Mouse (Mus musculus): ENCODE measurements around the gene Appl1. TPM values are rescaled to one million over a fixed set of nuclear protein-coding genes. Genes with fewer than 3 reads are reported as not detected.
"Not testable (repeated sequence)": the region's sequence is repeated elsewhere in the genome, so short reads cannot be mapped to it uniquely, and the experiment has no call there.

The Appl1 gene
- polyA plus RNA-seq, 1 experiment from 2014 or later, result 33.1 TPM

DNA sequence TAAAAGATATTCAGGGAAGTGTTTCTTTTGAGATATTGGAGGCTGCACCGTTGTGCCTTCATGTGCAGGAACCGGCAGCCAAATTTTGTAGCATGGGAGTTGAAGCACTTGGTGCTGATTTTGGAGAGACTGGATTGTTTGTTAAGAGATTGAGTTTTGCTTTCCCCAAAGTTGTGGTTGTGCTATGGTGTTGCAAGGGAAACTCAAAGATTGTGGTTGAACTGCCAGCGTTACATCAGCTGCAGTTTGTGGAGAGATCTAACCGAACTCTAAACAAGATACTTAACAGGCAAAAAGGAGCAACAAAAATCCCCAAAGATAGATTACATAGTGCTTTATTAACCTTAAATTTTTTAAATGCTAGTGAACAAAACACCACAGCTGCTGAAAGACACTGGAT is 35.5 kb downstream of the Appl1 start:
- Histone ChIP-seq H3K4me3 (no peak overlapping the region), H3K27me3 (ENCODE audit: low read depth, poor library complexity, severe bottlenecking) (no peaks in the 10 kb centered on the region), H3K4me1 (no peaks in the 10 kb centered on the region), H3K9me3 (replicated peaks) (no peaks in the 10 kb centered on the region), H3K27ac (no peak overlapping the region), H3K36me3 (peaks cover 35% of the 10 kb centered on the region)
- 95% methylated on average over 4 of the region's 4 CpGs for whole genome bisulfite sequencing
- DNase-seq (ENCODE audit: low spot score), result no peak

DNA sequence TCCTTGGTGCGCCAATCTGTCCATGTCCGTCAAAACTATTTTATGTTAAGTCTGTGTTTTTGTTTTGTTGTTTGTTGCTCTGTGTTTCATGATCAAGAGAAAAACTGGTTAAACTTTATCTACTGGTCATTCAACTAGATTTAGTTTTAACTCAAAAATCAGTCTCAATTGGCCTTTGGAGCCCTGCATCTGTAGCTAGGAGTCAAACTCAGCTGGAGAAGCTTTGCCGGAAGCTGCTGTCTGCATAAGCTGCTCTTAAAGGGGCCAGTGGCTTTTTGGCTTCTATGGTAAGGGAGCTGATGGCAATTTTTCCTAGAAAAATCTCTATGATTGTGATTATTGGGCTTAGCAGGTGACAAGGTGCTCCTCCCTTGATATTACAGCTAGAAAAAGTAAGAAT is 36.1 kb downstream of the Appl1 start:
- Histone ChIP-seq H3K4me3 (no peak overlapping the region), H3K27ac (no peak overlapping the region), H3K36me3 (peaks cover 29% of the 10 kb centered on the region), H3K4me1 (no peaks in the 10 kb centered on the region), H3K27me3 (ENCODE audit: low read depth, poor library complexity, severe bottlenecking) (no peaks in the 10 kb centered on the region), H3K9me3 (replicated peaks) (no peaks in the 10 kb centered on the region)
- no peak for DNase-seq (ENCODE audit: low spot score)
- WGBS, result 96% methylated on average over 3 of the region's 3 CpGs

DNA sequence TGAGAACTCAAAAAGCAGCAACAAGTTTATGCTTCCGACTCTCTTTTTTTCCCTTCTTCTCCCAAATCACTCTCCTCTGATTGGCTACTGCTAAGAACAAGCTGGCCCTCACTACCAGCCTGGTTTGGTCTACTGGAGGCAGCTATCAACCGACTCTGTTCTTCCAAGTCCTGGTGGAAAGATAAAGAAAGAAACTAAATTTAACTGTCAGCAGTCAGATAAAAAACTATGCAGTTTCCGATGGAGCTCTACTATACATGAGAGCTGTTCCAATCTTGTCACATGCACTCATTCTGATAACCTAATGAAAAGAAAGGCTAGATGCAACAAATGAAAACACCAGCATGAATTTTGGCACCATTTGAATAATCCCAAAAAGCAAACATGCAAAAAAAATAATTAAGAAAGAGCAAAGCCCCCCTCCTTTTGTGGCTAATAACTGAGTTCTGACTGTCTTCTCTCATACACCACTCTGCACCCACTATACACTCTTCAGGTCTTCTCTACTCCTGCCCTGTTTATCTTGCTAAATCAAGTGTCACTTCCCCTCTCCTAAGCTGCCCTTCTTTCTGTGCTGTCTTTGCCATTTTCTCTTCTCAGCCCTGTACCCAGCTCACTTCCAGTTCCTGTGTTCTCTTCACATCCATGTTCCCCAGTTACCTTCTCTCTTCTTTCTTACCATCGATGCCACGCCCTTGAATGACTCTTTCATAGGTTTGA is 47.2 kb downstream of the Appl1 start:
- no peak for DNase-seq (ENCODE audit: low spot score)
- no peaks in the 10 kb centered on the region for H3K9me3 ChIP-seq (replicated peaks)
- no peaks in the 10 kb centered on the region for H3K27me3 ChIP-seq (ENCODE audit: low read depth, poor library complexity, severe bottlenecking)
- H3K4me3 ChIP-seq, result no peak overlapping the region
- H3K36me3 ChIP-seq, result peaks cover 58% of the 10 kb centered on the region
- H3K27ac ChIP-seq, result no peak overlapping the region
- no peaks in the 10 kb centered on the region for H3K4me1 ChIP-seq
- 90% methylated on average over 5 of the region's 5 CpGs for WGBS

DNA sequence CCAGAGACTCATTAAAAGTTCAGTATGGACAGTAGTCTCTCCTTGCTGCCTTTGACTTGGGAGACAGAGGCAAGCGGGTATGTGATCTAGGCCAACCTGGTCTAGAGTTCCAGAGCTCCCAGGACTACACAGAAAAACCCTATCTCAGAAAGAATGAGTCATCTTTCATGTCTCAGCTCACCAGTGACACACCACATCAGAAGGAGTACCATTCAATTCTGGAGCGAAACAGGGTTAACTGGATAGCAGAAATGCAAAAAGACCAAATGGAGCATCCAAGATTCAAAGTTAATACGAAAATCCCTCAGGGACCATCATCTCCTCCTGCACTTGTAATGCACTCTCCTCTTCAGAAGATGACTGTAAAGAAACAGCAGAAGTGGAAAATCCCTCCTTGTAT is 51.7 kb downstream of the Appl1 start:
- Histone ChIP-seq H3K4me3 (no peak overlapping the region), H3K36me3 (peaks cover 37% of the 10 kb centered on the region), H3K27me3 (ENCODE audit: low read depth, poor library complexity, severe bottlenecking) (no peaks in the 10 kb centered on the region), H3K4me1 (no peaks in the 10 kb centered on the region), H3K27ac (no peak overlapping the region), H3K9me3 (replicated peaks) (no peaks in the 10 kb centered on the region)
- 95% methylated on average over 3 of the region's 3 CpGs for WGBS
- DNase-seq (ENCODE audit: low spot score), result no peak

DNA sequence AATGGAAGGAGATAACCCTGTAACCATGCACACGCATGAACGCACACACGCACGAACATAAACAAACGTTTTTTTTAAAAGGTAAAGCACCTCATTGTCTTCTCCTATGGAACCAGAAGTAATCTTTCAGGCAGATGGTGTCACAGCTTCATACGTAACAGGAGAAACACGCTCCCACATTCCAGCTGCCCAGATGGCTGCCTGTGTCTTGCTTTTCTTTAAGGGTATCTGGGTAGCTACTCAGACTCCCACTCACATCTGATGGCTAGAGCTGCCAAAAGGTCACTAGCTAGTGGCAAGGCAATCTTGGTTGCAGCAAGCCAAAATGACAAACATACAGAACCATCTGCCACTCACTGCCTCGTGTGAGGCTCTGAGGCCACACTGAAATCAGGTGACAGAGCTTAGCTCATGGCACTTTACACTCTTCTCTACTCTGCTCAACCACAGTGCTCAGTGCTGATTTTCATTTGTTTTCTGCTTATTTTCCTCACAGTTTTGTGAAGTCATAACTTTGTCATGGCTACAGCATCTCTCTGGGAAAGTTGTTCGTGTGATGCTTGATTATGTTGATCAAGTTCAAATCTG is 57.3 kb downstream of the Appl1 start:
- Histone ChIP-seq H3K4me3 (no peak overlapping the region), H3K36me3 (peaks cover 4% of the 10 kb centered on the region), H3K4me1 (no peaks in the 10 kb centered on the region), H3K27me3 (ENCODE audit: low read depth, poor library complexity, severe bottlenecking) (no peaks in the 10 kb centered on the region), H3K9me3 (replicated peaks) (no peaks in the 10 kb centered on the region), H3K27ac (no peak overlapping the region)
- DNase-seq (ENCODE audit: low spot score), result no peak
- WGBS, result 84% methylated on average over 9 of the region's 9 CpGs

DNA sequence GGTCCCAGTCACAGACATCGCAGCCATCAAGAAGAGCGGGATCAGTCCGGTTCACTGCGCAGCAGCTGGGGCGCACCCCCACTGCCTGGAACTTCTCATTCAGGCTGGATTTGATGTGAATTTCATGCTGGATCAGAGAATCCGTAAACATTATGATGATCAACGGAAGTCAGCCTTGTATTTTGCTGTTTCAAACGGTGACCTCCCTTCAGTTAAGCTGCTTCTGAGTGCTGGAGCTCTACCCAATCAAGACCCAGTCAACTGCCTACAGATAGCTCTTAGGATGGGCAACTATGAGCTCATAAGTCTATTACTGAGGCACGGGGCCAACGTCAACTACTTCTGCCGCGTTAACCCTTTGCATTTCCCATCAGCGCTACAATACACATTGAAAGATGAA is 59.2 kb downstream of the Appl1 start:
- Histone ChIP-seq H3K4me3 (no peak overlapping the region), H3K27ac (no peak overlapping the region), H3K27me3 (ENCODE audit: low read depth, poor library complexity, severe bottlenecking) (no peaks in the 10 kb centered on the region), H3K4me1 (no peaks in the 10 kb centered on the region), H3K9me3 (replicated peaks) (no peaks in the 10 kb centered on the region), H3K36me3 (no peaks in the 10 kb centered on the region)
- DNase-seq (ENCODE audit: low spot score), result no peak
- 94% methylated on average over 13 of the region's 13 CpGs for WGBS

DNA sequence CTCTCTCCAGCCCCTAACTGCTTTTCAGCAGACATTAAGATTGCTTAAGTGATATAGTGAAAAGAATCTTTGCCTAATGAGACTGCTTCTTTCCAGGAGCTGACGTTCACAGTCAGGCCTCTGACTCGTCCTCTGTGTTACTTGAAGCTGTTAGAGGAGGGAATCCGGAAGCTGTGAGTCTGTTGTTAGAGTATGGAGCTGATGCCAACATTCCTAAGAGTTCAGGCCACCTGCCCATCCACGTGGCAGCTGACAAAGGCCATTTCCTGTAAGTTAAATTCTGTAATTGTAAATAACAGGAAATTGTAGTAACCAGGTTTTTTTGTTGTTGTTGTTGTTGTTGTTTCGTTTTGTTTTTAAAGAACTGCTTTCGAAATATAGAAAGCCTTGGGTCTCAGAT is 59.8 kb downstream of the Appl1 start:
- Histone ChIP-seq H3K27me3 (ENCODE audit: low read depth, poor library complexity, severe bottlenecking) (no peaks in the 10 kb centered on the region), H3K4me1 (no peaks in the 10 kb centered on the region), H3K4me3 (no peak overlapping the region), H3K36me3 (no peaks in the 10 kb centered on the region), H3K27ac (no peak overlapping the region), H3K9me3 (replicated peaks) (no peaks in the 10 kb centered on the region)
- WGBS, result 73% methylated on average over 6 of the region's 6 CpGs
- no peak for DNase-seq (ENCODE audit: low spot score)

DNA sequence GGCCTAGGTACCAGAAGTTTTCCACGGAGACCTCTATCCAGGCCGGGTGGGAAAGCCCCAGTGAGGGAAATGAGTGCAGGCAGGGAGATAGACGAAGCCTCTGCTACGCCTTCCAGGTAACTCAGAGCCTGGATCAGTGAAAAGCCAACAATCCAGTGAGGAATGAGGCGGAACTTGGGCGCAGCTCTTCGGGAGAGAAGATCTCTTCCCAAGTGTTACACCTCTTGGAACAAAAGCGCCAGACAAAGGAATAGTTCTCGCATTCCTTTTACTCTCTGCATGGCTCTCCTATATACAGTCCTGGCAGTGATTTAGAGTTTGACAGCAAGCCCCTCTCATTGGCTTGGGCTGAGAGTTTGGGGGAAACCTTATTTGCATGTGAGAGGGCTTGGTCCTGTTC is 60.6 kb downstream of the Appl1 start:
- H3K4me3 ChIP-seq; DNase-seq (ENCODE audit: low spot score); H3K27ac ChIP-seq; H3K27me3 ChIP-seq (ENCODE audit: low read depth, poor library complexity, severe bottlenecking); H3K4me1 ChIP-seq; H3K9me3 ChIP-seq (replicated peaks); H3K36me3 ChIP-seq: not testable (repeated sequence)
- WGBS, result 55% methylated on average over 9 of the region's 9 CpGs

DNA sequence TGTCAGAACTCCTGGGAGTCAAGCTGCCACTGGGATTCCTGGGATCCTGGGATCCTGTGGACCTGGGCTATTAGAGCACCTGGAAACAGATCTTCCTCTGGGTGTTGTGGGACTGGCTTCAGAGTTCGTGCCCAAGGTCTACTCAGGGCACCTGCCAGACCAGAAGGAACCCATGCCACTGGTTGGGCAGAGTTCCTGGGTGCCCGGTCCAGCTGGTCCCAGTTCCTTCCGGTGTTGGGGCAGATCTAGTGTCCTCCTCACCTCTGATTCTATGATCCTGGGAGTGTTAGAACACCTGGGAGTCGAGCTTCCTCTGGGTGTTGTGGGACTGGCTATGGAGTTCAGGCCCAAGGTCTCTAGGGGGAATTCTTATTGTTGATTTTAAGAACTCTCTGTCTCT is 63.6 kb downstream of the Appl1 start:
- H3K4me3 ChIP-seq, result no peak overlapping the region
- WGBS, result 94% methylated on average over 4 of the region's 4 CpGs
- no peaks in the 10 kb centered on the region for H3K36me3 ChIP-seq
- no peaks in the 10 kb centered on the region for H3K27me3 ChIP-seq (ENCODE audit: low read depth, poor library complexity, severe bottlenecking)
- H3K27ac ChIP-seq, result no peak overlapping the region
- H3K4me1 ChIP-seq, result no peaks in the 10 kb centered on the region
- no peaks in the 10 kb centered on the region for H3K9me3 ChIP-seq (replicated peaks)
- DNase-seq (ENCODE audit: low spot score), result no peak

DNA sequence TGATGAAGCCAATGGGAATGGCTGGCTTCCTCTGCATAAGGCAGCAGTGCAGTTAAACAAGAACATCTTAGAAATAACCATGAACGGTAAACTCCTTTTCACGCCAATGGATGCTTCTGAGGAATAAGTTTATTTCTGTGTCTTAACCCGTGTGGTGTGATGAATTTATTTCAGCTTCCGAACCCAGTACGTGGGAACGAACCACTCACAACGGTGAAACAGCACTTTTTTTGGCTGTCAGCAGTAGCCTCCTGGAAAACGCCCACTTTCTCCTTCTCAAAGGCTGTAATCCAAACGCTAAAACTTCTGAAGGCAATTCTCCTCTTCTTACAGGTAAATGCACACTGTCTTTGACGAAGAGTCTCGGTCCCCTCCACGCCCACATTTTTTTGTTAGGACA is 70.1 kb downstream of the Appl1 start:
- no peaks in the 10 kb centered on the region for H3K9me3 ChIP-seq (replicated peaks)
- no peak overlapping the region for H3K27ac ChIP-seq
- no peak overlapping the region for H3K4me3 ChIP-seq
- 92% methylated on average over 12 of the region's 12 CpGs for WGBS
- DNase-seq (ENCODE audit: low spot score), result no peak
- no peaks in the 10 kb centered on the region for H3K27me3 ChIP-seq (ENCODE audit: low read depth, poor library complexity, severe bottlenecking)
- no peaks in the 10 kb centered on the region for H3K36me3 ChIP-seq
- no peaks in the 10 kb centered on the region for H3K4me1 ChIP-seq

DNA sequence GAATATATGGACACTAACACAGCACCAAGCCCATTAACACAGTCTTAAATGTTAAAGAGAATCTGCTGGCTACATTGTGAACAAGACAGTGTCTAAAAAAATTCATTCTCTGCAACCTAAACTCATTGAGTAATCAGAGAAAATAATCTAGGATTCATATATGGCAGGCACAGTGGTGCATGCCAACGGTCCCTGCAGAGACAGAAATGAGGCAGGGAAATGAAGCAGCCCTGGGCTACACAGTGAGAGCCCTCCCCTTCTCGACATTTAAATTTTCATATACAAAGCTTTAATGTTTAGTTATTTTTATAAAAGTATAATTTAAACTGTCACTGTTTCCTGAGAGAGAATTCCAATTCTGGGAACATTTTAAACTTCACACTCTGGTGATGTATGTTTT is 71.5 kb downstream of the Appl1 start:
- 92% methylated on average over 2 of the region's 2 CpGs for WGBS
- H3K4me3 ChIP-seq, result no peak overlapping the region
- H3K27me3 ChIP-seq (ENCODE audit: low read depth, poor library complexity, severe bottlenecking), result no peaks in the 10 kb centered on the region
- no peaks in the 10 kb centered on the region for H3K4me1 ChIP-seq
- no peak overlapping the region for H3K27ac ChIP-seq
- no peaks in the 10 kb centered on the region for H3K9me3 ChIP-seq (replicated peaks)
- no peaks in the 10 kb centered on the region for H3K36me3 ChIP-seq
- DNase-seq (ENCODE audit: low spot score), result no peak

DNA sequence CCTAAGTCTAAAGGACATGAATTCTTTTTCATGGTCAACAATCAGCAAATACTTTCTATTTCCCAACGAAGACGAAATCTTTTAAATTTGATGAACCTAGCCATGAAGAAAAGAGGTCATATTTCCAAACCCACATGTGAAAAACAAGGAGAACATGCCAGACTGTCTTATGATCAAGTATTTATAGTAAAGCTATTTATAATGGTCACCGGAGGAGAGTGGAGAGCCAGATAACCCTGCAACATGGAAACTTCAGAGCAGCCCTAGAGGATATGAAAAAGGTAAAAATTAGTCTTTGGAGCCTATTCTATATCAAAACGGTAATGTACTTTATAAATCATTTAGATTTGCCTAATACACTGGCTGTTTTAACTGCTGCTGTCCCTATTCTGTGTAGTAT is 76.6 kb downstream of the Appl1 start, which contains the start of gene Asb14:
Asb14 (plus strand) TSS at position 166 of the 400 bp plus-strand sequence.
- Histone ChIP-seq H3K27ac (no peak within 1 kb of the TSS), H3K36me3 (no peaks in the 10 kb centered on the region), H3K27me3 (ENCODE audit: low read depth, poor library complexity, severe bottlenecking) (no peaks in the 10 kb centered on the region), H3K4me3 (no peak within 1 kb of the TSS), H3K9me3 (replicated peaks) (no peaks in the 10 kb centered on the region), H3K4me1 (no peaks in the 10 kb centered on the region)
- DNase-seq (ENCODE audit: low spot score), result no peak
- 95% methylated on average over 4 of the region's 4 CpGs for WGBS

DNA sequence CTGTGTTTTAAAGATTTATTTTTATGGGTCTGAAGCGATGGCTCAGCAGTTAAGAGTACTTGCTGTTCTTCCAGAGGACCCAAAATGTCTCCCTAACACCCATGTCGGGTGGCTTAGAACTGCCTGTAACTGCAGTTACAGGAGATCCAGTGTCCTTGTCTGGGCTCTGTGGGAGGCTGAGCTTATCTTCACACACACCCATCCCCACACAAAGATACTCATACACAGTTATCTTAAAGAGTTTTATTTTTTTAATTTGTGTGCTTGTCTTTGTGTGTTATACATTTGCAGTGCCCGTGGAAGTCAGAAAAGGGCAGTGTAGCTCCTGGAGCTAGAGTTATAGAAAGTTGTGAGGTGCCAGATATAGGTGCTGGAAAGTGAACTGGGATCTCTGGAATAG is 80.3 kb downstream of the Appl1 start:
- no peaks in the 10 kb centered on the region for H3K9me3 ChIP-seq (replicated peaks)
- no peaks in the 10 kb centered on the region for H3K36me3 ChIP-seq
- no peaks in the 10 kb centered on the region for H3K4me1 ChIP-seq
- H3K27ac ChIP-seq, result no peak overlapping the region
- no peaks in the 10 kb centered on the region for H3K27me3 ChIP-seq (ENCODE audit: low read depth, poor library complexity, severe bottlenecking)
- DNase-seq (ENCODE audit: low spot score), result no peak
- WGBS, result 91% methylated on average over 3 of the region's 3 CpGs
- no peak overlapping the region for H3K4me3 ChIP-seq

DNA sequence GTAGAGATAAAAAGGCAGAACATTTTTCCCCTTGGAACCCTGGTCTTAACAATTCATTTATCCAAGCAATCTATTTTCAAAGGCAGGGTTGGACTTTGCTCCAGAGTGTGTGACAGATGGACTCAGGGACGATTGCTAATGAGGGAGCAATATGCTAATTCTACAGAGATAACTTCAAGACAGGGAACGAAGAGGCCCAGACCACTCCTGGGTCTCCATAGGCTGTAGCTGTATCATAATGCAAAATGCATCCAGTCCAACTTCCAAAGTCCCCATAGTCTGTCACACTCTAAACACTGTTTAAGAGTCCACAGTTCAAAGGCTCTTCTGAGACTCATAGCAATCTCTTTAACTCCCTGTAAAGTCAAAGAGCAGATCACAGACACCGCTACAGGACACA is 83.8 kb downstream of the Appl1 start:
- Histone ChIP-seq H3K27ac (no peak overlapping the region), H3K27me3 (ENCODE audit: low read depth, poor library complexity, severe bottlenecking) (no peaks in the 10 kb centered on the region), H3K4me3 (no peak overlapping the region), H3K36me3 (no peaks in the 10 kb centered on the region), H3K9me3 (replicated peaks) (no peaks in the 10 kb centered on the region), H3K4me1 (no peaks in the 10 kb centered on the region)
- WGBS, result 86% methylated on average over 3 of the region's 3 CpGs
- no peak for DNase-seq (ENCODE audit: low spot score)
